8 mouse cellular contexts compared by ENCODE assay signal in genomic region chr8:105757796-105758276, GRCm38 (mm10). TPM values are rescaled to one million over a fixed set of nuclear protein-coding genes. Genes with fewer than 3 reads are reported as not detected.
DNase-seq lines count a peak whose midpoint lies in the region; ATAC-seq and TF ChIP-seq lines count a peak whose summit lies in the region.

No protein-coding gene starts in this region.

- ATAC-seq in lung, embryonic 14.5 days (ENCODE audit: insufficient read depth), result no peak
- peak; percentile 20; the same call in 1 of the 2 replicates for ATAC-seq in intestine, embryonic 14.5 days (replicated peaks; ENCODE audit: low FRiP score, low TSS enrichment, low read depth)
- ATAC-seq in neural tube, embryonic 13.5 days (ENCODE audit: low read depth), result peak; percentile 82

- no peak for TF ChIP-seq CTCF in lung, embryonic 14.5 days (IDR thresholded peaks at IDR 0.05; ENCODE audit: low read depth)
- no peak for TF ChIP-seq CTCF in cortical plate, adult 2 months (IDR thresholded peaks at IDR 0.05; ENCODE audit: extremely low read depth, insufficient read depth, low read length)

- no peak for TF ChIP-seq POLR2A in cortical plate, adult 2 months (IDR thresholded peaks at IDR 0.05; ENCODE audit: extremely low read depth, insufficient read depth, low read length)

- peak overlapping the region; percentile 68 for H3K9ac ChIP-seq in lung, embryonic 14.5 days
- H3K9ac ChIP-seq in intestine, embryonic 14.5 days (ENCODE audit: low read length), result peak overlapping the region; percentile 66
- H3K9ac ChIP-seq in neural tube, embryonic 13.5 days, result peak overlapping the region; percentile 88

- H3K4me3 ChIP-seq in lung, embryonic 14.5 days (ENCODE audit: low read depth, low read length), result peak overlapping the region; percentile 74
- H3K4me3 ChIP-seq in cortical plate, adult 2 months (ENCODE audit: insufficient read depth, low read length), result peak overlapping the region; percentile 56
- H3K4me3 ChIP-seq in intestine, embryonic 14.5 days (ENCODE audit: low read depth, low read length), result peak overlapping the region; percentile 84
- peak overlapping the region; percentile 80 for H3K4me3 ChIP-seq in neural tube, embryonic 13.5 days

- peak overlapping the region; percentile 84 for H3K4me2 ChIP-seq in lung, embryonic 14.5 days
- H3K4me2 ChIP-seq in intestine, embryonic 14.5 days (ENCODE audit: low read length), result peak overlapping the region; percentile 85
- peak overlapping the region; percentile 69 for H3K4me2 ChIP-seq in neural tube, embryonic 13.5 days

- 1% methylated on average over 12 of the region's 12 CpGs for WGBS in lung, embryonic 14.5 days
- WGBS in intestine, embryonic 14.5 days, result 1% methylated on average over 12 of the region's 12 CpGs
- under 1% methylated on average over 12 of the region's 12 CpGs for WGBS in neural tube, embryonic 13.5 days

- no peaks in the 10 kb centered on the region for H3K9me3 ChIP-seq in lung, embryonic 14.5 days (ENCODE audit: low read depth, low read length)
- no peaks in the 10 kb centered on the region for H3K9me3 ChIP-seq in intestine, embryonic 14.5 days (ENCODE audit: control insufficient read depth, low read length)
- no peaks in the 10 kb centered on the region for H3K9me3 ChIP-seq in neural tube, embryonic 13.5 days

- H3K27ac ChIP-seq in lung, embryonic 14.5 days (ENCODE audit: low read depth), result no peak overlapping the region
- no peak overlapping the region for H3K27ac ChIP-seq in cortical plate, adult 2 months (ENCODE audit: insufficient read depth, low read length)
- peak overlapping the region; percentile 14; the same call in 1 of the 2 replicates for H3K27ac ChIP-seq in intestine, embryonic 14.5 days (ENCODE audit: low read depth)
- peak overlapping the region; percentile 95 for H3K27ac ChIP-seq in neural tube, embryonic 13.5 days (replicated peaks)

- no peaks in the 10 kb centered on the region for H3K27me3 ChIP-seq in lung, embryonic 14.5 days (ENCODE audit: insufficient read depth, low read length)
- H3K27me3 ChIP-seq in intestine, embryonic 14.5 days (replicated peaks; ENCODE audit: control insufficient read depth, insufficient read depth, low read length), result 0 out of 2 replicates have a peak, but pooled peaks cover 3% of the 10 kb centered on the region
- no peaks in the 10 kb centered on the region for H3K27me3 ChIP-seq in neural tube, embryonic 13.5 days

- H3K4me1 ChIP-seq in lung, embryonic 14.5 days (ENCODE audit: insufficient read depth), result peaks cover 2% of the 10 kb centered on the region; the same call in 1 of the 2 replicates
- no peaks in the 10 kb centered on the region for H3K4me1 ChIP-seq in cortical plate, adult 2 months (ENCODE audit: control insufficient read depth, insufficient read depth, low read length)
- peaks cover 3% of the 10 kb centered on the region; the same call in 1 of the 2 replicates for H3K4me1 ChIP-seq in intestine, embryonic 14.5 days (replicated peaks; ENCODE audit: control insufficient read depth, insufficient read depth, low read length)
- H3K4me1 ChIP-seq in neural tube, embryonic 13.5 days (replicated peaks), result peaks cover 50% of the 10 kb centered on the region

- peak; percentile 26 for DNase-seq in lung, embryonic 14.5 days
- DNase-seq in lung, postnatal 25 days (ENCODE audit: low spot score), result no peak
- DNase-seq in intestine, embryonic 14.5 days (ENCODE audit: low spot score), result no peak
- no peak for DNase-seq in embryo, embryonic 10 days (ENCODE audit: low spot score)
- DNase-seq in right cerebral cortex, adult 18-20 months, result no peak
- no peak for DNase-seq in layer of hippocampus, adult 18-20 months (ENCODE audit: low spot score in 2 of 2)

- no peaks in the 10 kb centered on the region for H3K36me3 ChIP-seq in lung, embryonic 14.5 days (ENCODE audit: insufficient read depth)
- H3K36me3 ChIP-seq in intestine, embryonic 14.5 days (ENCODE audit: control insufficient read depth, insufficient read depth, low read length), result no peaks in the 10 kb centered on the region
- no peaks in the 10 kb centered on the region for H3K36me3 ChIP-seq in neural tube, embryonic 13.5 days

RNA-seq across cellular contexts. Expression of gene Gfod2, which starts 0.6 kb away (rescaled TPM):
- 21.2 and 22.6 TPM in 2 replicates for polyA plus RNA-seq in lung, embryonic 14.5 days (2014; fragmentation: Nextera tagmentation; extraction: Ambion mirVana)
- polyA plus RNA-seq in cortical plate, adult 2 months (2012; rRNA removed), result 15.6 and 17.8 TPM in 2 replicates
- 11.3 and 11.8 TPM in 2 replicates for polyA plus RNA-seq in intestine, embryonic 14.5 days (2014; fragmentation: Nextera tagmentation; extraction: Ambion mirVana)
- 66.7 and 72.4 TPM in 2 replicates for polyA plus RNA-seq in neural tube, embryonic 13.5 days (2015; fragmentation: Nextera tagmentation; extraction: Ambion mirVana)
- 10 to 100 TPM; 19.0 to 23.3 TPM for total RNA-seq in layer of hippocampus, adult 18-20 months (2021)

RNA-seq across cellular contexts. Expression of gene Enkd1, which starts 49.8 kb away (rescaled TPM):
- 28.7 and 29.7 TPM in 2 replicates for polyA plus RNA-seq in lung, embryonic 14.5 days (2014; fragmentation: Nextera tagmentation; extraction: Ambion mirVana)
- 16.4 and 18.3 TPM in 2 replicates for polyA plus RNA-seq in cortical plate, adult 2 months (2012; rRNA removed)
- polyA plus RNA-seq in intestine, embryonic 14.5 days (2014; fragmentation: Nextera tagmentation; extraction: Ambion mirVana), result 22.6 and 23.2 TPM in 2 replicates
- polyA plus RNA-seq in neural tube, embryonic 13.5 days (2015; fragmentation: Nextera tagmentation; extraction: Ambion mirVana), result 10.3 and 11.2 TPM in 2 replicates
- total RNA-seq in layer of hippocampus, adult 18-20 months (2021), result 1 to 10 TPM; 8.8 to 9.6 TPM

RNA-seq across cellular contexts. Expression of gene 4933405L10Rik, which starts 50.4 kb away (rescaled TPM):
- 0.15 TPM in 1 of 2 replicates, not detected in the other for polyA plus RNA-seq in lung, embryonic 14.5 days (2014; fragmentation: Nextera tagmentation; extraction: Ambion mirVana)
- 0.38 and 0.52 TPM in 2 replicates for polyA plus RNA-seq in cortical plate, adult 2 months (2012; rRNA removed)
- not detected in 2 replicates for polyA plus RNA-seq in intestine, embryonic 14.5 days (2014; fragmentation: Nextera tagmentation; extraction: Ambion mirVana)
- not detected in 2 replicates for polyA plus RNA-seq in neural tube, embryonic 13.5 days (2015; fragmentation: Nextera tagmentation; extraction: Ambion mirVana)
- total RNA-seq in layer of hippocampus, adult 18-20 months (2021), result under 1 TPM in 1 of 2 experiments, not detected in 1; 0.27 TPM

RNA-seq across cellular contexts. Expression of gene Pard6a, which starts 56.9 kb away (rescaled TPM):
- 13.4 and 13.6 TPM in 2 replicates for polyA plus RNA-seq in lung, embryonic 14.5 days (2014; fragmentation: Nextera tagmentation; extraction: Ambion mirVana)
- 57.3 and 58.1 TPM in 2 replicates for polyA plus RNA-seq in cortical plate, adult 2 months (2012; rRNA removed)
- polyA plus RNA-seq in intestine, embryonic 14.5 days (2014; fragmentation: Nextera tagmentation; extraction: Ambion mirVana), result 16.0 and 17.5 TPM in 2 replicates
- 47.7 and 48.0 TPM in 2 replicates for polyA plus RNA-seq in neural tube, embryonic 13.5 days (2015; fragmentation: Nextera tagmentation; extraction: Ambion mirVana)
- total RNA-seq in layer of hippocampus, adult 18-20 months (2021), result 10 to 100 TPM; 34.0 to 34.7 TPM

RNA-seq across cellular contexts. Expression of gene Acd, which starts 56.9 kb away (rescaled TPM):
- polyA plus RNA-seq in lung, embryonic 14.5 days (2014; fragmentation: Nextera tagmentation; extraction: Ambion mirVana), result 62.2 and 68.6 TPM in 2 replicates
- polyA plus RNA-seq in cortical plate, adult 2 months (2012; rRNA removed), result 49.4 and 52.3 TPM in 2 replicates
- polyA plus RNA-seq in intestine, embryonic 14.5 days (2014; fragmentation: Nextera tagmentation; extraction: Ambion mirVana), result 56.9 and 61.8 TPM in 2 replicates
- polyA plus RNA-seq in neural tube, embryonic 13.5 days (2015; fragmentation: Nextera tagmentation; extraction: Ambion mirVana), result 77.1 and 87.1 TPM in 2 replicates
- total RNA-seq in layer of hippocampus, adult 18-20 months (2021), result 10 to 100 TPM; 46.1 to 47.4 TPM

Comparison
In these comparisons a context has a peak if more than half of its experiments do, and no peak if none do; other contexts are left out.
1. H3K27ac ChIP-seq: peak in intestine, embryonic 14.5 days (single experiment) and neural tube, embryonic 13.5 days (single experiment); none in lung, embryonic 14.5 days (single experiment) and cortical plate, adult 2 months (single experiment).
2. Peak in every context shown above with its lines, with median percentiles within 50 percentile points of each other: H3K4me2 ChIP-seq, H3K4me3 ChIP-seq and H3K9ac ChIP-seq.